In the genomic region with DNA sequence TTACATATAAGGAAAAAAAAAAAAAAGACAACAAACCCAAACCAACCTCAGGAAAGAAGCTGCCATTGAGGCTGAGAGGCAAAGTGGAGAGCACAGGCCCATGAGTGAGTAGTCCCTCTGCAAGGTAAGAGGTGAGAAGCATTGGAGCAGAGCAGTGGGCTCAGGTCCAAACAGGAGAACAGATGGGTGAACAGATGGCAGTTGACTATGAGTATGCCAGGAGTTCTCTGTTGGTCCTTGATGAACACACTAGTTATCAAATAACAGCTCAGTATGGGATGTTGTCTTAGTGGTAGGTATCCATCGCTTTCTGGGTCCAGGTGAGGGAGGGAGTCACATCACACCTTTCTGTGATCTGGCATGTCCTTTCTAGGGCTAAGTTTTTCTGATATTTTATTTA, we compare ENCODE assay signal across 26 mouse cellular contexts. TPM values are rescaled to one million over a fixed set of nuclear protein-coding genes. Genes with fewer than 3 reads are reported as not detected.
DNase-seq lines count a peak whose midpoint lies in the region; ATAC-seq and TF ChIP-seq lines count a peak whose summit lies in the region.
"Had no signal": no experiment of that assay in that cellular context is flagged by ENCODE, and none has a peak within 500 bp of the region (broad histone marks: within the 10 kb centered on the region; RNA-seq: fewer than 3 reads in every experiment).

No protein-coding gene starts in this region.

- no peak for ATAC-seq in stomach, postnatal 0 days (ENCODE audit: low FRiP score, low TSS enrichment)
- no peak for ATAC-seq in midbrain, embryonic 11.5 days (ENCODE audit: low FRiP score)

- no peak overlapping the region for H3K4me3 ChIP-seq in stomach, postnatal 0 days (ENCODE audit: low read depth, low read length)
- no peak overlapping the region for H3K4me3 ChIP-seq in midbrain, embryonic 11.5 days (ENCODE audit: low read depth, low read length)
- H3K4me3 ChIP-seq: forebrain, embryonic 12.5 days; hindbrain, embryonic 10.5 days; midbrain, embryonic 12.5 days; neural tube, embryonic 13.5 days had no signal

- 87% methylated on average over 1 of the region's 1 CpGs for WGBS in stomach, postnatal 0 days
- WGBS in midbrain, embryonic 11.5 days: 91% methylated on average over 1 of the region's 1 CpGs

- H3K9me3 ChIP-seq in stomach, postnatal 0 days (ENCODE audit: control insufficient read depth, low read length): no peaks in the 10 kb centered on the region
- no peaks in the 10 kb centered on the region for H3K9me3 ChIP-seq in midbrain, embryonic 11.5 days (ENCODE audit: control insufficient read depth, low read length)
- H3K9me3 ChIP-seq: forebrain, embryonic 12.5 days; hindbrain, embryonic 10.5 days; midbrain, embryonic 12.5 days; neural tube, embryonic 13.5 days had no signal

- DNase-seq in layer of hippocampus, adult 9-11 months: peak; percentile 22
- no peak for DNase-seq in layer of hippocampus, postnatal 10 days (ENCODE audit: low spot score in 2 of 2)
- peak; percentile 95 for DNase-seq in cerebellum, adult 11 months
- DNase-seq in cerebellum, adult 9-10 months: peak; percentile 99
- peak; percentile 2 for DNase-seq in stomach, postnatal 0 days (ENCODE audit: low spot score)
- no peak for DNase-seq in right cerebral cortex, postnatal 4 days
- no peak for DNase-seq in midbrain, embryonic 11.5 days (ENCODE audit: low spot score, missing footprints)
- DNase-seq: gastrocnemius, postnatal 10 days; kidney, adult 18-20 months; kidney, postnatal 25 days; thymus, adult 2 months had no signal

- H3K27ac ChIP-seq in stomach, postnatal 0 days (replicated peaks): no peak overlapping the region
- H3K27ac ChIP-seq in midbrain, embryonic 11.5 days (ENCODE audit: low read depth, low read length): no peak overlapping the region
- H3K27ac ChIP-seq: forebrain, embryonic 12.5 days; hindbrain, embryonic 10.5 days; liver, embryonic 14.5 days; macrophage; midbrain, embryonic 12.5 days; neural tube, embryonic 13.5 days had no signal

- H3K4me1 ChIP-seq in stomach, postnatal 0 days (replicated peaks; ENCODE audit: control insufficient read depth, insufficient read depth): no peaks in the 10 kb centered on the region
- no peaks in the 10 kb centered on the region for H3K4me1 ChIP-seq in midbrain, embryonic 11.5 days (ENCODE audit: control insufficient read depth, insufficient read depth, low read length)
- H3K4me1 ChIP-seq: forebrain, embryonic 12.5 days; hindbrain, embryonic 10.5 days; midbrain, embryonic 12.5 days; neural tube, embryonic 13.5 days had no signal

- no peak overlapping the region for H3K4me2 ChIP-seq in stomach, postnatal 0 days (replicated peaks; ENCODE audit: low read depth)
- H3K4me2 ChIP-seq in midbrain, embryonic 11.5 days: no peak overlapping the region
- H3K4me2 ChIP-seq: forebrain, embryonic 12.5 days; midbrain, embryonic 12.5 days; neural tube, embryonic 13.5 days had no signal

- no peak overlapping the region for H3K9ac ChIP-seq in stomach, postnatal 0 days (ENCODE audit: low read length)
- no peak overlapping the region for H3K9ac ChIP-seq in midbrain, embryonic 11.5 days (ENCODE audit: low read length)
- H3K9ac ChIP-seq: forebrain, embryonic 12.5 days; liver, embryonic 14.5 days; midbrain, embryonic 12.5 days; neural tube, embryonic 13.5 days had no signal

- no peaks in the 10 kb centered on the region for H3K27me3 ChIP-seq in stomach, postnatal 0 days (ENCODE audit: control insufficient read depth, insufficient read depth, low read length)
- H3K27me3 ChIP-seq in midbrain, embryonic 11.5 days (ENCODE audit: control insufficient read depth, insufficient read depth, low read length): no peaks in the 10 kb centered on the region
- H3K27me3 ChIP-seq: forebrain, embryonic 12.5 days; midbrain, embryonic 12.5 days; neural tube, embryonic 13.5 days had no signal

- no peak for TF ChIP-seq EP300 in stomach, postnatal 0 days (optimal IDR thresholded peaks at IDR 0.05)

- no peaks in the 10 kb centered on the region for H3K36me3 ChIP-seq in stomach, postnatal 0 days (ENCODE audit: control insufficient read depth, insufficient read depth, low read length)
- no peaks in the 10 kb centered on the region for H3K36me3 ChIP-seq in midbrain, embryonic 11.5 days (ENCODE audit: control insufficient read depth, insufficient read depth, low read length)
- H3K36me3 ChIP-seq: forebrain, embryonic 12.5 days; hindbrain, embryonic 10.5 days; midbrain, embryonic 12.5 days; neural tube, embryonic 13.5 days had no signal

- TF ChIP-seq CTCF in stomach, postnatal 0 days (IDR thresholded peaks at IDR 0.05; ENCODE audit: low read depth): no peak

RNA-seq across cellular contexts. Expression of gene Olfr221, which starts 18.5 kb away (rescaled TPM):
- total RNA-seq in layer of hippocampus, postnatal 10 days (2021): not detected
- polyA plus RNA-seq in stomach, postnatal 0 days (2015; fragmentation: Nextera tagmentation; extraction: Ambion mirVana): not detected in 2 replicates
- polyA plus RNA-seq in midbrain, embryonic 11.5 days (2014; fragmentation: Nextera tagmentation; extraction: Ambion mirVana): not detected in 2 replicates
- total RNA-seq: gastrocnemius, postnatal 10 days; heart, adult 8-10 months; layer of hippocampus, postnatal 14 days had no signal
- polyA plus RNA-seq: C2C12; forebrain, embryonic 12.5 days; heart, embryonic 16.5 days; hindbrain, embryonic 10.5 days; limb, embryonic 14.5 days; liver, embryonic 14.5 days; lung, embryonic 16.5 days; macrophage; midbrain, embryonic 12.5 days; neural tube, embryonic 13.5 days; spleen, adult 2 months; stomach, embryonic 14.5 days; thymus, adult 2 months; urinary bladder, adult 2 months had no signal

RNA-seq across cellular contexts. Expression of gene Zfp219, which starts 40.3 kb away (rescaled TPM):
- total RNA-seq in layer of hippocampus, postnatal 10 days (2021): 10 to 100 TPM; 43.5 to 45.0 TPM
- 18.1 and 18.5 TPM in 2 replicates for polyA plus RNA-seq in stomach, postnatal 0 days (2015; fragmentation: Nextera tagmentation; extraction: Ambion mirVana)
- 91.9 and 110 TPM in 2 replicates for polyA plus RNA-seq in midbrain, embryonic 11.5 days (2014; fragmentation: Nextera tagmentation; extraction: Ambion mirVana)

RNA-seq across cellular contexts. Expression of gene Hnrnpc, which starts 43.0 kb away (rescaled TPM):
- total RNA-seq in layer of hippocampus, postnatal 10 days (2021): 100 to 1,000 TPM; 213 to 215 TPM
- 162 and 167 TPM in 2 replicates for polyA plus RNA-seq in stomach, postnatal 0 days (2015; fragmentation: Nextera tagmentation; extraction: Ambion mirVana)
- 1,011 and 1,046 TPM in 2 replicates for polyA plus RNA-seq in midbrain, embryonic 11.5 days (2014; fragmentation: Nextera tagmentation; extraction: Ambion mirVana)

RNA-seq across cellular contexts. Expression of gene Tmem253, which starts 45.3 kb away (rescaled TPM):
- under 1 TPM in 1 of 2 experiments, not detected in 1; 0.51 TPM for total RNA-seq in layer of hippocampus, postnatal 10 days (2021)
- polyA plus RNA-seq in stomach, postnatal 0 days (2015; fragmentation: Nextera tagmentation; extraction: Ambion mirVana): 4.6 and 4.9 TPM in 2 replicates
- 1.0 and 1.5 TPM in 2 replicates for polyA plus RNA-seq in midbrain, embryonic 11.5 days (2014; fragmentation: Nextera tagmentation; extraction: Ambion mirVana)
- polyA plus RNA-seq: neural tube, embryonic 13.5 days had no signal

RNA-seq across cellular contexts. Expression of gene Rpgrip1, which starts 49.7 kb away (rescaled TPM):
- 1 to 10 TPM; 1.8 to 3.3 TPM for total RNA-seq in layer of hippocampus, postnatal 10 days (2021)
- 29.4 and 29.8 TPM in 2 replicates for polyA plus RNA-seq in stomach, postnatal 0 days (2015; fragmentation: Nextera tagmentation; extraction: Ambion mirVana)
- polyA plus RNA-seq in midbrain, embryonic 11.5 days (2014; fragmentation: Nextera tagmentation; extraction: Ambion mirVana): 92.3 and 105 TPM in 2 replicates

Comparison
In these comparisons a context has a peak if more than half of its experiments do, and no peak if none do; other contexts are left out.
1. DNase-seq: peak in layer of hippocampus, adult 9-11 months (single experiment), cerebellum, adult 11 months (single experiment), cerebellum, adult 9-10 months (single experiment) and stomach, postnatal 0 days (single experiment); none in layer of hippocampus, postnatal 10 days (0 of 2), right cerebral cortex, postnatal 4 days (single experiment) and midbrain, embryonic 11.5 days (single experiment).